Mouse (Mus musculus): ENCODE measurements around the gene Bmper. TPM values are rescaled to one million over a fixed set of nuclear protein-coding genes. Genes with fewer than 3 reads are reported as not detected.

The Bmper gene
- polyA plus RNA-seq, 1 experiment from 2014 or later, result 3.4 TPM

GRCm38 (mm10) chr9:23264471-23264870 is 41.6 kb downstream of the Bmper start:
- no peaks in the 10 kb centered on the region for H3K9me3 ChIP-seq (ENCODE audit: control insufficient read depth, low read length)
- H3K4me2 ChIP-seq (replicated peaks; ENCODE audit: low read depth, low read length), result no peak overlapping the region
- H3K27me3 ChIP-seq (ENCODE audit: control insufficient read depth, insufficient read depth, low read length), result no peaks in the 10 kb centered on the region
- no peaks in the 10 kb centered on the region for H3K4me1 ChIP-seq (replicated peaks; ENCODE audit: control insufficient read depth, insufficient read depth, low read length)
- no peak overlapping the region for H3K9ac ChIP-seq (ENCODE audit: low read depth, low read length)
- H3K27ac ChIP-seq (ENCODE audit: low read depth, low read length), result no peak overlapping the region
- H3K4me3 ChIP-seq (ENCODE audit: low read depth, low read length), result no peak overlapping the region
- ATAC-seq (ENCODE audit: low FRiP score), result no peak
- no peak for DNase-seq (ENCODE audit: low spot score)
- 96% methylated on average over 4 of the region's 4 CpGs for WGBS
- H3K36me3 ChIP-seq (ENCODE audit: control insufficient read depth, insufficient read depth, low read length), result no peaks in the 10 kb centered on the region

GRCm38 (mm10) chr9:23268609-23269008 is 45.7 kb downstream of the Bmper start:
- no peak overlapping the region for H3K9ac ChIP-seq (ENCODE audit: low read depth, low read length)
- ATAC-seq (ENCODE audit: low FRiP score) (no peak), DNase-seq (ENCODE audit: low spot score) (no peak)
- no peak overlapping the region for H3K27ac ChIP-seq (ENCODE audit: low read depth, low read length)
- WGBS, result 64% methylated on average over 7 of the region's 7 CpGs
- H3K4me2 ChIP-seq (replicated peaks; ENCODE audit: low read depth, low read length), result no peak overlapping the region
- no peaks in the 10 kb centered on the region for H3K4me1 ChIP-seq (replicated peaks; ENCODE audit: control insufficient read depth, insufficient read depth, low read length)
- H3K9me3 ChIP-seq (ENCODE audit: control insufficient read depth, low read length), result no peaks in the 10 kb centered on the region
- no peak overlapping the region for H3K4me3 ChIP-seq (ENCODE audit: low read depth, low read length)
- no peaks in the 10 kb centered on the region for H3K27me3 ChIP-seq (ENCODE audit: control insufficient read depth, insufficient read depth, low read length)
- no peaks in the 10 kb centered on the region for H3K36me3 ChIP-seq (ENCODE audit: control insufficient read depth, insufficient read depth, low read length)

DNA sequence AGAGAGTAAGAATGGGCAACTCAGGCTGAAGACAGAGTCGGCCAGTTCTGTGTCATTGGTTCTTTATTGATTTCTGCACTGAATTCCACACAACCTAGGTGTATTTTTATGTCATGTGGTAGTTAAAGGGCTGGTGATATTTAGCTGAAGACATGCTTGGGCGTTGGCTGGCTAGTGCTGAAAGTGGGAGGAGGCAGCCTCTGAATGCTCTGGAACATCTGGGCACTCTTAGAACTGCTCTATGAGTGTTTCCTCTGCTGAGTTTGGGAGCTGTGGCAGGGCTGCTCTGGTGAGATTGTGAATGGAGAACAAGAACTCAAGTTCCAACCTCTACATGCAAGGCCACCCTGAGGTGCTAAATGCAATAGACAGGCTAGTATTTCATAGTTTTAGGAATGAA is 46.2 kb downstream of the Bmper start:
- Histone ChIP-seq H3K36me3 (ENCODE audit: control insufficient read depth, insufficient read depth, low read length) (no peaks in the 10 kb centered on the region), H3K4me3 (ENCODE audit: low read depth, low read length) (no peak overlapping the region), H3K9ac (ENCODE audit: low read depth, low read length) (no peak overlapping the region), H3K4me1 (replicated peaks; ENCODE audit: control insufficient read depth, insufficient read depth, low read length) (no peaks in the 10 kb centered on the region), H3K4me2 (replicated peaks; ENCODE audit: low read depth, low read length) (no peak overlapping the region), H3K9me3 (ENCODE audit: control insufficient read depth, low read length) (no peaks in the 10 kb centered on the region), H3K27ac (ENCODE audit: low read depth, low read length) (no peak overlapping the region), H3K27me3 (ENCODE audit: control insufficient read depth, insufficient read depth, low read length) (no peaks in the 10 kb centered on the region)
- ATAC-seq (ENCODE audit: low FRiP score) (no peak), DNase-seq (ENCODE audit: low spot score) (no peak)
- WGBS, result 72% methylated on average over 2 of the region's 2 CpGs

DNA sequence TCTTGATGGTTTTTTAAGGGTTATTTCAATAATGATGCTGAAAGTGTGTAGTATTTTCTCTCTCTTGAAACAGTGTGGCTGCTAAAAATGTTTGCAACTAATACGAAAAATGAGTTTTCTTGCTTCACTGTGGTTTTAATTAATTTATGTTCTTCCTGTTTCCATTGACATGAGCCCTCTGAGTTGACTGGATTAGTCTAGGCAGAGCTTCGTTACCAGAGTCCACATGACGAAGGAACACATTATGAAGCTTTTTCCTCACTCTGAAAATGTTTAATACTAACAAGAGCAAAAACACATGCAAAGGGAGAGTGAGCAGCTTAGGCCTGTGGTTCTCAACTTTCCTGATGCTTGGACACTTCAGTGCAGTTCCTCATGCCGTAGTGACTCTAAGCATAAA is 53.4 kb downstream of the Bmper start:
- 85% methylated on average over 4 of the region's 4 CpGs for WGBS

GRCm38 (mm10) chr9:23284940-23285460 is 62.1 kb downstream of the Bmper start:
- no peak for ATAC-seq (ENCODE audit: low FRiP score)
- WGBS, result 90% methylated on average over 4 of the region's 4 CpGs

More for the DNA sequence above, 53.4 kb downstream of the Bmper start:
- H3K4me2 ChIP-seq (replicated peaks; ENCODE audit: low read depth, low read length), result no peak overlapping the region
- H3K4me1 ChIP-seq (replicated peaks; ENCODE audit: control insufficient read depth, insufficient read depth, low read length), result no peaks in the 10 kb centered on the region
- H3K27ac ChIP-seq (ENCODE audit: low read depth, low read length), result no peak overlapping the region
- DNase-seq (ENCODE audit: low spot score), result no peak
- H3K36me3 ChIP-seq (ENCODE audit: control insufficient read depth, insufficient read depth, low read length), result no peaks in the 10 kb centered on the region
- no peak overlapping the region for H3K9ac ChIP-seq (ENCODE audit: low read depth, low read length)
- no peaks in the 10 kb centered on the region for H3K9me3 ChIP-seq (ENCODE audit: control insufficient read depth, low read length)
- H3K27me3 ChIP-seq (ENCODE audit: control insufficient read depth, insufficient read depth, low read length), result no peaks in the 10 kb centered on the region
- H3K4me3 ChIP-seq (ENCODE audit: low read depth, low read length), result no peak overlapping the region
- no peak for ATAC-seq (ENCODE audit: low FRiP score)

GRCm38 (mm10) chr9:23293574-23293973 is 70.7 kb downstream of the Bmper start:
- no peak overlapping the region for H3K4me2 ChIP-seq (replicated peaks; ENCODE audit: low read depth, low read length)
- H3K4me1 ChIP-seq (replicated peaks; ENCODE audit: control insufficient read depth, insufficient read depth, low read length), result no peaks in the 10 kb centered on the region
- no peak overlapping the region for H3K27ac ChIP-seq (ENCODE audit: low read depth, low read length)
- ATAC-seq (ENCODE audit: low FRiP score) (no peak), DNase-seq (ENCODE audit: low spot score) (no peak)
- no peaks in the 10 kb centered on the region for H3K27me3 ChIP-seq (ENCODE audit: control insufficient read depth, insufficient read depth, low read length)
- 92% methylated on average over 3 of the region's 3 CpGs for WGBS
- no peaks in the 10 kb centered on the region for H3K9me3 ChIP-seq (ENCODE audit: control insufficient read depth, low read length)
- H3K36me3 ChIP-seq (ENCODE audit: control insufficient read depth, insufficient read depth, low read length), result no peaks in the 10 kb centered on the region
- H3K4me3 ChIP-seq (ENCODE audit: low read depth, low read length), result no peak overlapping the region
- no peak overlapping the region for H3K9ac ChIP-seq (ENCODE audit: low read depth, low read length)

More at GRCm38 (mm10) chr9:23284940-23285460, 62.1 kb downstream of the Bmper start:
- H3K27me3 ChIP-seq (ENCODE audit: control insufficient read depth, insufficient read depth, low read length), result no peaks in the 10 kb centered on the region
- H3K4me2 ChIP-seq (replicated peaks; ENCODE audit: low read depth, low read length), result no peak overlapping the region
- no peak overlapping the region for H3K27ac ChIP-seq (ENCODE audit: low read depth, low read length)
- H3K36me3 ChIP-seq (ENCODE audit: control insufficient read depth, insufficient read depth, low read length), result no peaks in the 10 kb centered on the region
- no peaks in the 10 kb centered on the region for H3K4me1 ChIP-seq (replicated peaks; ENCODE audit: control insufficient read depth, insufficient read depth, low read length)
- H3K9ac ChIP-seq (ENCODE audit: low read depth, low read length), result no peak overlapping the region
- H3K4me3 ChIP-seq (ENCODE audit: low read depth, low read length), result no peak overlapping the region
- H3K9me3 ChIP-seq (ENCODE audit: control insufficient read depth, low read length), result no peaks in the 10 kb centered on the region
- DNase-seq (ENCODE audit: low spot score), result no peak

DNA sequence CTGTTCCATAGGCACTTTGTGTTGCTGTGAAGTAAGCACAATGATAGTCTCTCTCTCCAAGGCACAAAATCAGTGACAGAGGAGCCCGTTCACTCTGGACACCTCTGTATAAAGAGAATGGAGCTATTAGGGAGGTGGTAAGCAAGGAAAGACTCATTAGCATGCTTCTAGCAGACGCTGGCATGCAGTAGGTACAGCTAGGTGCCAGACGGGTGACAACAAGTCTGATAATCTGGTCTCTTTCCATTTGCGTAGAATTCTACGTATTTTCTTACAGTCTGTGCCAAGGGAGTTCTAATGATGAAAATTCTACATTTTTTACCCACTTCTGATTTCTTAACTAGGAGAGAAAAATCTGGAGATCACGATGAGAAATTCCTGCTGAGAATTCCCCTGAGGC is 72.7 kb downstream of the Bmper start:
- Histone ChIP-seq H3K4me1 (replicated peaks; ENCODE audit: control insufficient read depth, insufficient read depth, low read length) (no peaks in the 10 kb centered on the region), H3K4me3 (ENCODE audit: low read depth, low read length) (no peak overlapping the region), H3K9me3 (ENCODE audit: control insufficient read depth, low read length) (no peaks in the 10 kb centered on the region), H3K9ac (ENCODE audit: low read depth, low read length) (no peak overlapping the region), H3K27me3 (ENCODE audit: control insufficient read depth, insufficient read depth, low read length) (no peaks in the 10 kb centered on the region), H3K4me2 (replicated peaks; ENCODE audit: low read depth, low read length) (no peak overlapping the region), H3K36me3 (ENCODE audit: control insufficient read depth, insufficient read depth, low read length) (no peaks in the 10 kb centered on the region), H3K27ac (ENCODE audit: low read depth, low read length) (no peak overlapping the region)
- DNase-seq (ENCODE audit: low spot score) (no peak), ATAC-seq (ENCODE audit: low FRiP score) (no peak)
- 84% methylated on average over 6 of the region's 6 CpGs for WGBS

GRCm38 (mm10) chr9:23297491-23298170 is 74.8 kb downstream of the Bmper start:
- no peak for DNase-seq (ENCODE audit: low spot score)
- WGBS, result 76% methylated on average over 8 of the region's 8 CpGs

GRCm38 (mm10) chr9:23300376-23300775 is 77.5 kb downstream of the Bmper start:
- ATAC-seq (ENCODE audit: low FRiP score), result no peak
- Histone ChIP-seq H3K36me3 (ENCODE audit: control insufficient read depth, insufficient read depth, low read length) (no peaks in the 10 kb centered on the region), H3K27me3 (ENCODE audit: control insufficient read depth, insufficient read depth, low read length) (no peaks in the 10 kb centered on the region), H3K4me3 (ENCODE audit: low read depth, low read length) (no peak overlapping the region), H3K27ac (ENCODE audit: low read depth, low read length) (no peak overlapping the region), H3K4me1 (replicated peaks; ENCODE audit: control insufficient read depth, insufficient read depth, low read length) (no peaks in the 10 kb centered on the region), H3K9ac (ENCODE audit: low read depth, low read length) (no peak overlapping the region), H3K9me3 (ENCODE audit: control insufficient read depth, low read length) (no peaks in the 10 kb centered on the region), H3K4me2 (replicated peaks; ENCODE audit: low read depth, low read length) (no peak overlapping the region)
- WGBS, result 84% methylated on average over 8 of the region's 8 CpGs
- DNase-seq (ENCODE audit: low spot score), result no peak

More at GRCm38 (mm10) chr9:23297491-23298170, 74.8 kb downstream of the Bmper start:
- no peak for ATAC-seq (ENCODE audit: low FRiP score)
- Histone ChIP-seq H3K4me2 (replicated peaks; ENCODE audit: low read depth, low read length) (no peak overlapping the region), H3K9ac (ENCODE audit: low read depth, low read length) (no peak overlapping the region), H3K9me3 (ENCODE audit: control insufficient read depth, low read length) (no peaks in the 10 kb centered on the region), H3K27me3 (ENCODE audit: control insufficient read depth, insufficient read depth, low read length) (no peaks in the 10 kb centered on the region), H3K36me3 (ENCODE audit: control insufficient read depth, insufficient read depth, low read length) (no peaks in the 10 kb centered on the region), H3K4me1 (replicated peaks; ENCODE audit: control insufficient read depth, insufficient read depth, low read length) (no peaks in the 10 kb centered on the region), H3K4me3 (ENCODE audit: low read depth, low read length) (no peak overlapping the region), H3K27ac (ENCODE audit: low read depth, low read length) (no peak overlapping the region)

Measured in hindbrain, embryonic 11.5 days (tissue).